Mouse (Mus musculus) CH12.LX (cell line): Measurements from ENCODE around the gene Map2.

Experiments
- CTCF ChIP-seq, 2 experiments: IDR thresholded peaks in 1 of 2; conservative IDR thresholded peaks in 1 of 2; 2 replicates each; pipeline ENCODE4 v1.5.1; 2011 to 2012; ENCODE audit warnings: low read depth in 2 of 2, low read length in 2 of 2, improper control_type of control experiment in 1 of 2, inconsistent platforms in 1 of 2, mild to moderate bottlenecking in 1 of 2, moderate library complexity in 1 of 2
- MAX ChIP-seq: IDR thresholded peaks from 2 replicates; pipeline ENCODE4 v1.6.1; 2011; ENCODE audit warnings: low read length, improper control_type of control experiment
- MAZ ChIP-seq: IDR thresholded peaks from 2 replicates; pipeline ENCODE4 v1.6.1; 2012; ENCODE audit warnings: low read depth, mild to moderate bottlenecking, inconsistent platforms, low read length, improper control_type of control experiment, moderate library complexity
- MXI1 ChIP-seq: IDR thresholded peaks from 2 replicates; pipeline ENCODE4 v1.6.1; 2011; ENCODE audit warnings: mild to moderate bottlenecking, low read depth, low read length, improper control_type of control experiment
- MYC ChIP-seq: IDR thresholded peaks from 2 replicates; pipeline ENCODE4 v1.6.1; 2011; ENCODE audit warnings: low read depth, mild to moderate bottlenecking, improper control_type of control experiment, low read length
- NRF1 ChIP-seq: IDR thresholded peaks from 2 replicates; pipeline ENCODE4 v1.6.1; 2014; ENCODE audit warnings: low read depth, mild to moderate bottlenecking, inconsistent platforms, low read length, improper control_type of control experiment, moderate library complexity
- POLR2A ChIP-seq: IDR thresholded peaks from 2 replicates; pipeline ENCODE4 v1.6.1; 2011; ENCODE audit warnings: low read depth, mild to moderate bottlenecking, improper control_type of control experiment, low read length
- POLR2AphosphoS2 ChIP-seq: IDR thresholded peaks from 2 replicates; pipeline ENCODE4 v1.6.1; 2011; ENCODE audit warnings: low read depth, low read length, improper control_type of control experiment
- USF2 ChIP-seq: conservative IDR thresholded peaks from 2 replicates; pipeline ENCODE4 v1.6.1; 2011; ENCODE audit warnings: low read depth, low read length, improper control_type of control experiment
- ZC3H11A ChIP-seq: IDR thresholded peaks from 2 replicates; pipeline ENCODE4 v1.6.1; 2012; ENCODE audit warnings: low read depth, mild to moderate bottlenecking, inconsistent platforms, low read length, improper control_type of control experiment
- ZKSCAN1 ChIP-seq: IDR thresholded peaks from 2 replicates; pipeline ENCODE4 v1.6.1; 2012; ENCODE audit warnings: low read depth, inconsistent platforms, low read length, improper control_type of control experiment, borderline replicate concordance

DNA sequence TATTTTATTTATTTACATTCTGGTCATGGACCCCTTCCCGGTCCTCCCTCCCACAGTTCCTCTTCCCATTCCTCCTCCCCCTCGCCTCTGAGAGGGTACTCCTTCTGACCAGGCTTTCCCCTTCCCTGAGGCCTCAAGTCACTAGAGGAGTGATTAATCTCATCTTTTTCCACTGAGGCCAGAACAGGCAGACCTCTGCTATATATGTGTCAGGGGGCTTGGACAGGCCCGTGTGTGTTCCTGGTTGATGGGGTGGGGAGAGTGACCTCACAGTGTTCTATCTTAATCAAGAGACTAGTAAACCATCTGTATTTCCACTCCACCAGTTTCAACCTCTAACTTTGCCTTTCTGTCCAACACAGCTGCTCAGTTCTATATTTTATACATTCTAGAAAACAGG, 107.4 kb downstream of the Map2 start:
- TF ChIP-seq POLR2A (no peak), MYC (no peak), CTCF (conservative IDR thresholded peaks at IDR 0.05 in 1 of 2, IDR thresholded peaks at IDR 0.05 in 1 of 2; ENCODE audit: low read depth in 2 of 2, low read length in 2 of 2) (no peak), NRF1 (no peak), ZC3H11A (no peak), MAZ (no peak), USF2 (no peak), MAX (no peak), POLR2AphosphoS2 (no peak), ZKSCAN1 (no peak), MXI1 (no peak)
